Mouse (Mus musculus): ENCODE data around the gene Rfxank. TPM values are rescaled to one million over a fixed set of nuclear protein-coding genes. Genes with fewer than 3 reads are reported as not detected.

The Rfxank gene
- 10 to 100 TPM; 35.2 to 37.1 TPM for total RNA-seq (2023)

GRCm38 (mm10) chr8:70139026-70139857, at the start of gene Rfxank, which contains the start of the genes Borcs8 and Mef2b:
TSS of gene Rfxank (minus strand) at chr8:70139154.
TSS of gene Borcs8 (plus strand) at chr8:70139499.
TSS of gene Mef2b (plus strand) at chr8:70139711.

GRCm38 (mm10) chr8:70172043-70172681, 33.2 kb upstream of the Rfxank start, which contains the start of gene Tmem161a:
TSS of gene Tmem161a (plus strand) at chr8:70172356.

GRCm38 (mm10) chr8:70131166-70131883, 7.6 kb downstream of the Rfxank start, which contains the start of gene Nr2c2ap:
TSS of gene Nr2c2ap (plus strand) at chr8:70131333.

DNA sequence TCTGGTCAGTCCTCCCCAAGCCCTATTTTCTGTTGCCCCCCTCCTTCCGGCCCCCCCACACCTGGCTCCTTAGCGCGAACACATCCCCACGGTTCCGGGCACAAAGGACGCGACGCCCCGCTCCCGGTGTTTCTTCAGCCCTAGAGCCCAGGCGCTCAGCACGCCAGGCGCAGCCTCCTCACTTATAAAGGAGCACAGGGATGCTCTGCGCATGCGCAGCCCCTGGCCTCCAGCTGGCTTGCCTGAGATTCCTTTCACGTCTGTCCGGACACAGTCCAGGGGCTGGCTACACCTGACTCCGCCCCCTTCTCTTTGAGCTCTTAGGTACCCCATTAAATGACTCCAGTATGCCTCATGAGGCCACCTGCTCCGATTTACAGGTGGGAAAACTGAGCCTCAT, 18.3 kb downstream of the Rfxank start, which contains the start of gene Ncan:
TSS of gene Ncan (minus strand) at position 207 of the 400 bp plus-strand sequence.

DNA sequence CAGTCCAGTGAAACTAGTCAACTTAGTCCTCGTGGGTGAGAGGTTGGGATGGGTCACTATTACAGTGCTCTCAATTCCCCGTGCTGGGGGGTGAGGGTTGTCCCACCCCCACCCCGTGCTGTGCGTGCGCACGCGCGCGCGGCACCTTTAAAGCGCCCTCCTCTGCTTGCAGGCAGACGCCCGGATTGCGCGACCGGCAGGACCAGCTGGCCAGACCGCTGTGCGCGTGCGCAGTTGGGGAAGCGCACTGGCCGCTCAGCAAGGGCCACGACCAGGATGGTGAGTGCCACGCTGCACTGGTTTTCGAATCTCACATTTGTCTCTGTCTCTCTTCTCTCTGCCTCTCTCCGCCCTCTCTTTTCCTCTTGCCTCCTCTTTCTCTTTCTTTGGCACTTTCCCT, 55.7 kb downstream of the Rfxank start, which contains the start of gene Hapln4:
TSS of gene Hapln4 (plus strand) at position 173 of the 400 bp plus-strand sequence.

Other genes starting within 250 kb of the Rfxank start
- under 1 TPM; 0.42 to 0.96 TPM for gene Tssk6, start 237.0 kb downstream of the Rfxank start, total RNA-seq (2023)
- 10 to 100 TPM; 44.0 to 54.0 TPM for gene Ndufa13, start 236.6 kb downstream of the Rfxank start, total RNA-seq (2023)
- not detected for gene Yjefn3, start 236.4 kb downstream of the Rfxank start, total RNA-seq (2023)
- gene Gatad2a, start 142.8 kb downstream of the Rfxank start, total RNA-seq (2023), result 10 to 100 TPM; 94.1 to 97.5 TPM
- gene Mau2, start 96.4 kb downstream of the Rfxank start, total RNA-seq (2023), result 100 to 1,000 TPM; 132 to 142 TPM
- 10 to 100 TPM; 46.0 to 51.2 TPM for gene Sugp1, start 96.3 kb downstream of the Rfxank start, total RNA-seq (2023)
- under 1 TPM; 0.38 to 0.80 TPM for gene Tm6sf2, start 66.2 kb downstream of the Rfxank start, total RNA-seq (2023)
- not detected for gene Hapln4, start 55.7 kb downstream of the Rfxank start, total RNA-seq (2023)
- under 1 TPM in 1 of 2 experiments, not detected in 1; 0.17 TPM for gene Ncan, start 18.3 kb downstream of the Rfxank start, total RNA-seq (2023)
- 10 to 100 TPM; 29.9 to 33.8 TPM for gene Nr2c2ap, start 7.8 kb downstream of the Rfxank start, total RNA-seq (2023)
- gene Borcs8, start 345 bp upstream of the Rfxank start, total RNA-seq (2023), result 10 to 100 TPM; 61.0 to 62.8 TPM
- 1 to 10 TPM; 2.8 to 3.5 TPM for gene Mef2b, start 557 bp upstream of the Rfxank start, total RNA-seq (2023)
- 10 to 100 TPM; 42.8 to 48.4 TPM for gene Tmem161a, start 33.2 kb upstream of the Rfxank start, total RNA-seq (2023)
- 1 to 10 TPM; 8.1 to 9.4 TPM for gene Slc25a42, start 73.2 kb upstream of the Rfxank start, total RNA-seq (2023)
- gene Sugp2, start 95.1 kb upstream of the Rfxank start, total RNA-seq (2023), result 10 to 100 TPM; 95.5 to 95.6 TPM
- 10 to 100 TPM; 11.3 to 15.3 TPM for gene Armc6, start 95.3 kb upstream of the Rfxank start, total RNA-seq (2023)
- gene Homer3, start 143.7 kb upstream of the Rfxank start, total RNA-seq (2023), result 10 to 100 TPM in 1 of 2 experiments, 1 to 10 TPM in 1; 9.6 to 13.6 TPM
- 10 to 100 TPM; 57.6 to 88.0 TPM for gene Ddx49, start 163.3 kb upstream of the Rfxank start, total RNA-seq (2023)
- 100 to 1,000 TPM; 101 to 134 TPM for gene Cope, start 163.4 kb upstream of the Rfxank start, total RNA-seq (2023)
- gene Cers1, start 176.6 kb upstream of the Rfxank start, total RNA-seq (2023), result not detected
- not detected for gene Gdf1, start 190.7 kb upstream of the Rfxank start, total RNA-seq (2023)
- 10 to 100 TPM; 71.0 to 78.4 TPM for gene Upf1, start 214.1 kb upstream of the Rfxank start, total RNA-seq (2023)
- gene Comp, start 234.4 kb upstream of the Rfxank start, total RNA-seq (2023), result not detected